Mouse (Mus musculus) kidney, embryonic 14.5 days (tissue): ENCODE measurements at regions not wholly inside any gene's neighbourhood (a gene's known extent, or its start where the extent isn't known, plus 50 kb on each side); places are given as distances from the start of the nearest gene placed in this dataset.
"Not testable (repeated sequence)": the region's sequence is repeated elsewhere in the genome, so short reads cannot be mapped to it uniquely, and the experiment has no call there.

ENCODE experiments used
- ATAC-seq: fragments of 200-750 bp; cut with Nextera tagmentation; 2 replicates; pipeline ENCODE4 v1.8.0; 2017; ENCODE audit warnings: moderate number of reproducible peaks, mild to moderate bottlenecking, moderate TSS enrichment, moderate library complexity; ENCODE audit not compliant: low FRiP score, low TSS enrichment
- H3K27ac ChIP-seq: fragments of 300-500 bp; sonication (generic); 2 replicates; pipeline ENCODE4 v1.5.1; 2014; ENCODE audit warnings: low read depth, mild to moderate bottlenecking, low read length, moderate library complexity, mixed read lengths
- H3K27me3 ChIP-seq: fragments of 300-500 bp; sonication (generic); 2 replicates; pipeline ENCODE4 v1.6.1; 2014; ENCODE audit warnings: mild to moderate bottlenecking, low read length; ENCODE audit not compliant: control insufficient read depth, insufficient read depth
- H3K36me3 ChIP-seq: fragments of 300-500 bp; sonication (generic); 2 replicates; pipeline ENCODE4 v1.6.1; 2014; ENCODE audit warnings: low read length, mixed read lengths; ENCODE audit not compliant: control insufficient read depth, insufficient read depth
- H3K4me1 ChIP-seq: fragments of 300-500 bp; sonication (generic); 2 replicates; pipeline ENCODE4 v1.6.1; 2014; ENCODE audit warnings: low read length, mixed read lengths; ENCODE audit not compliant: control insufficient read depth, insufficient read depth
- H3K4me2 ChIP-seq: fragments of 300-500 bp; sonication (generic); replicated peaks from 2 replicates; pipeline ENCODE4 v1.6.1; 2014; ENCODE audit warnings: low read depth, mild to moderate bottlenecking, low read length
- H3K4me3 ChIP-seq: fragments of 300-500 bp; sonication (generic); 2 replicates; pipeline ENCODE4 v1.5.1; 2014; ENCODE audit warnings: mild to moderate bottlenecking, low read length
- H3K9ac ChIP-seq: fragments of 300-500 bp; sonication (generic); 2 replicates; pipeline ENCODE4 v1.6.1; 2014; ENCODE audit warnings: low read depth, mild to moderate bottlenecking, low read length, moderate library complexity
- H3K9me3 ChIP-seq: fragments of 300-500 bp; sonication (generic); 2 replicates; pipeline ENCODE4 v1.6.1; 2016; ENCODE audit warnings: low read length; ENCODE audit not compliant: control insufficient read depth
- WGBS: fragments of 180-500 bp; shearing (Covaris S2); extraction: QIAGEN DNeasy Blood & Tissue Kit; methylation state at CpG from one replicate; pipeline ENCODE4 v1.1.7; 2014; 5-methylcytosine and 5-hydroxymethylcytosine counted together

GRCm38 (mm10) chr13:61710823-61711222, 140.9 kb upstream of the Cts3 start:
- H3K27me3 ChIP-seq, H3K9ac ChIP-seq, H3K36me3 ChIP-seq, H3K4me3 ChIP-seq, H3K4me2 ChIP-seq, H3K4me1 ChIP-seq, ATAC-seq, H3K27ac ChIP-seq, H3K9me3 ChIP-seq: not testable (repeated sequence)
- 13% methylated on average over 10 of the region's 11 CpGs for WGBS

DNA sequence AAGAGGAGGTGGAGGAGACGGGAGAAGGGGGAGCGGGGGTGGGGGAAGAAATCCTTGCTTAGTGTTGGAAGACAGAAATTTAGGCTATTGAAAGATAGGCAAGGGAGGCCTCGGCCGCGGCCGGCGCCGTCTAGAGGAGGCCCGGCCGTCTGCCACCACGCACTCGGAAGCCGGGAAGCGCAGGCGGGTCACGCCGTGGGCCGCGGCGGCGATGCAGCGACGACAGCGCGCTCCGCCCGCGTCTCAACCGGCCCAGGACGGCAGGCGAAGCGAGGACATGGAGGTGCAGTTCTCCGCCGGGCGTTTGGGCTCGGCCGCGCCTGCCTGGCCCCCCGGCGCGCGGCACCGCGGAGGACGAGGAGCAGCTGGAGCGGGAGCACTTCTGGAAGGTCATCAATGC, 95.8 kb upstream of the Cts3 start:
- H3K4me3 ChIP-seq, result peak overlapping the region; percentile 20; the same call in 1 of the 2 replicates
- no peaks in the 10 kb centered on the region; the same call in 1 of the 2 replicates for H3K9me3 ChIP-seq
- ATAC-seq, result peak; percentile 46; the same call in 1 of the 2 replicates
- 12% methylated on average over 36 of the region's 46 CpGs for WGBS
- H3K27me3 ChIP-seq, result no peaks in the 10 kb centered on the region
- H3K4me1 ChIP-seq, result no peaks in the 10 kb centered on the region
- H3K36me3 ChIP-seq, result no peaks in the 10 kb centered on the region
- peak overlapping the region; percentile 38 for H3K4me2 ChIP-seq
- no peak overlapping the region for H3K27ac ChIP-seq
- no peak overlapping the region for H3K9ac ChIP-seq
